Comparison of ENCODE assay signal across 10 mouse cellular contexts in the genomic region with DNA sequence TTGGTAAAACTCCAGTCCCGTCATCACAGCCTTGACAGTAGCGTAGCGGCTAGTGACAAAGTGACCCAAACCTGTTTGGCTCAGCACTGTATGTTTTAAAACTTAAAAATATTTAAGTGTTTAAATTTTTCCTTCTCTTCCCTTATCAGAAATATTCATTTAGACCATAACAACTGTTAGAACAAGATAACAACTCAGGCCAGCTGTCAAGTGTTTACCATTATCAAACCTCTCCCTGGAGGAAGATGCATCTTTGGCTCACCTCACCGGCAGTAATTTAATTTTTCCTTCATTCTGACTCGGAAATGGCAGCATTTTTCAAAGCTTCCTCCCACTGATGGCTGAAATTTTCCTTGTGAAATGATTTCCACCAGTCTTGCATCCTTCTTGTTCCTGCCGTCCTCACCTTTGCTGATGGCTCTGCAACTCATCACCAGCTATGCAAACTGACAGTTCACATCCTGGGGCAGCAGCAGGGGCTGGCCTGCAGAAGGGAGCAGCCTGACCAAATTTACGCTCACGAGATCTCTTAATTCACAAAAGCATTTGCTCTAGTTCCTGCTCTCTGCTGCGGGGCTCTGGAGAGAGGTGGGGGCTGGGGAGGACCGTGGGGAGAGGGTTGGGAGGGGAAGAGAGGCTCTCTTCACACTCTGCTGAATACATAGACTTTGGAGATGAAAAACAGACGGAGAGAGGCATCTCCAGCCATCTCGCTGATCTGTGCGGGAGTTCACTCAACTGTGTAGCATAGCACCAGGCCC.
A peak's percentile ranks its signal among the peaks of the same experiment; 100 is the strongest.
DNase-seq lines count a peak whose midpoint lies in the region; ATAC-seq lines count a peak whose summit lies in the region.
"Had no signal": no experiment of that assay in that cellular context is flagged by ENCODE, and none has a peak within 500 bp of the region (broad histone marks: within the 10 kb centered on the region; RNA-seq: fewer than 3 reads in every experiment).

No protein-coding gene starts in this region.

- no peak overlapping the region for H3K4me3 ChIP-seq in lung, embryonic 15.5 days
- no peak overlapping the region for H3K4me3 ChIP-seq in liver, embryonic 11.5 days (ENCODE audit: low read depth, low read length)

- H3K4me1 ChIP-seq in lung, embryonic 15.5 days = peaks cover 43% of the 10 kb centered on the region
- peaks cover 8% of the 10 kb centered on the region for H3K4me1 ChIP-seq in liver, embryonic 11.5 days (replicated peaks; ENCODE audit: control insufficient read depth, insufficient read depth, low read length)

- DNase-seq in cerebellum, postnatal 14 days = peak; percentile 44 to 49
- DNase-seq in cerebellum, adult 8-10 months = no peak
- DNase-seq in lung, postnatal 36 days = no peak
- DNase-seq in liver, embryonic 11.5 days (ENCODE audit: low spot score) = no peak
- peak; percentile 25 for DNase-seq in retina, postnatal 7 days (ENCODE audit: low read depth, low spot score)
- DNase-seq in spleen, postnatal 36 days (ENCODE audit: low spot score in 2 of 2) = no peak
- DNase-seq: right cerebral cortex, postnatal 25 days had no signal

- no peak overlapping the region for H3K4me2 ChIP-seq in lung, embryonic 15.5 days
- peak overlapping the region; percentile 21; the same call in 1 of the 2 replicates for H3K4me2 ChIP-seq in liver, embryonic 11.5 days

- H3K9me3 ChIP-seq in lung, embryonic 15.5 days = no peaks in the 10 kb centered on the region
- H3K9me3 ChIP-seq in liver, embryonic 11.5 days (ENCODE audit: control insufficient read depth, low read length) = no peaks in the 10 kb centered on the region

- H3K27me3 ChIP-seq in lung, embryonic 15.5 days = no peaks in the 10 kb centered on the region
- no peaks in the 10 kb centered on the region for H3K27me3 ChIP-seq in liver, embryonic 11.5 days (replicated peaks; ENCODE audit: control insufficient read depth, insufficient read depth, low read length)

- no peaks in the 10 kb centered on the region for H3K36me3 ChIP-seq in lung, embryonic 15.5 days
- H3K36me3 ChIP-seq in liver, embryonic 11.5 days (ENCODE audit: control insufficient read depth, insufficient read depth, low read length) = no peaks in the 10 kb centered on the region

- no peak for ATAC-seq in lung, embryonic 15.5 days (ENCODE audit: borderline replicate concordance, extremely low read depth, low FRiP score, low TSS enrichment)
- no peak for ATAC-seq in liver, embryonic 11.5 days (replicated peaks; ENCODE audit: low FRiP score)
- ATAC-seq in monocyte, adult 5-6 weeks (replicated peaks; ENCODE audit: insufficient number of reproducible peaks, low FRiP score, low TSS enrichment, poor library complexity, severe bottlenecking) = no peak

- WGBS in lung, embryonic 15.5 days = 28% methylated on average over 13 of the region's 13 CpGs
- 45% methylated on average over 13 of the region's 13 CpGs for WGBS in liver, embryonic 11.5 days

- H3K27ac ChIP-seq in lung, embryonic 15.5 days = peak overlapping the region; percentile 52
- H3K27ac ChIP-seq in liver, embryonic 11.5 days (ENCODE audit: low read depth, low read length) = no peak overlapping the region
- H3K27ac ChIP-seq: macrophage had no signal

- no peak overlapping the region for H3K9ac ChIP-seq in lung, embryonic 15.5 days
- H3K9ac ChIP-seq in liver, embryonic 11.5 days (ENCODE audit: low read depth, low read length) = no peak overlapping the region

Comparison
In these comparisons a context has a peak if more than half of its experiments do, and no peak if none do; other contexts are left out.
1. DNase-seq: peak in cerebellum, postnatal 14 days (2 of 2) and retina, postnatal 7 days (single experiment); none in cerebellum, adult 8-10 months (single experiment), lung, postnatal 36 days (single experiment), liver, embryonic 11.5 days (single experiment) and spleen, postnatal 36 days (0 of 2).